Mouse (Mus musculus): ENCODE measurements around the gene Hivep3. TPM values are rescaled to one million over a fixed set of nuclear protein-coding genes. Genes with fewer than 3 reads are reported as not detected.

The Hivep3 gene
- polyA plus RNA-seq, 1 experiment, result 29.4 TPM

GRCm38 (mm10) chr4:119976428-119977168, 243.0 kb downstream of the Hivep3 start:
- no peak for DNase-seq (ENCODE audit: low spot score)

- no peak for DNase-seq (ENCODE audit: low spot score)
Observed at GRCm38 (mm10) chr4:119977817-119978491, 244.4 kb downstream of the Hivep3 start.

GRCm38 (mm10) chr4:119979238-119979829, 245.8 kb downstream of the Hivep3 start:
- no peak for DNase-seq (ENCODE audit: low spot score)

- DNase-seq (ENCODE audit: low spot score), result no peak
Observed at GRCm38 (mm10) chr4:119979918-119980317, 246.3 kb downstream of the Hivep3 start.

- no peak for DNase-seq (ENCODE audit: low spot score)
Observed at GRCm38 (mm10) chr4:119981047-119981720, 247.6 kb downstream of the Hivep3 start.

- DNase-seq (ENCODE audit: low spot score), result no peak
Observed at GRCm38 (mm10) chr4:119986065-119986464, 252.5 kb downstream of the Hivep3 start.

GRCm38 (mm10) chr4:119986580-119987291, 253.2 kb downstream of the Hivep3 start:
- no peak for DNase-seq (ENCODE audit: low spot score)

GRCm38 (mm10) chr4:119987376-119988087, 253.9 kb downstream of the Hivep3 start:
- DNase-seq (ENCODE audit: low spot score), result no peak

- DNase-seq (ENCODE audit: low spot score), result no peak
Observed at GRCm38 (mm10) chr4:119989031-119989693, 255.6 kb downstream of the Hivep3 start.

GRCm38 (mm10) chr4:119990346-119990745, 256.8 kb downstream of the Hivep3 start:
- DNase-seq (ENCODE audit: low spot score), result no peak

- no peak for DNase-seq (ENCODE audit: low spot score)
Observed at GRCm38 (mm10) chr4:119990841-119991240, 257.3 kb downstream of the Hivep3 start.

GRCm38 (mm10) chr4:119991758-119992157, 258.2 kb downstream of the Hivep3 start:
- DNase-seq (ENCODE audit: low spot score), result no peak

- no peak for DNase-seq (ENCODE audit: low spot score)
Observed at GRCm38 (mm10) chr4:119996377-119996776, 262.8 kb downstream of the Hivep3 start.

- no peak for DNase-seq (ENCODE audit: low spot score)
Observed at GRCm38 (mm10) chr4:119997351-119997750, 263.8 kb downstream of the Hivep3 start.

- DNase-seq (ENCODE audit: low spot score), result no peak
Observed at GRCm38 (mm10) chr4:119998911-119999310, 265.3 kb downstream of the Hivep3 start.

GRCm38 (mm10) chr4:120000881-120001280, 267.3 kb downstream of the Hivep3 start:
- no peak for DNase-seq (ENCODE audit: low spot score)

GRCm38 (mm10) chr4:120003006-120003405, 269.4 kb downstream of the Hivep3 start:
- no peak for DNase-seq (ENCODE audit: low spot score)

GRCm38 (mm10) chr4:120006046-120006445, 272.5 kb downstream of the Hivep3 start:
- no peak for DNase-seq (ENCODE audit: low spot score)

- no peak for DNase-seq (ENCODE audit: low spot score)
Observed at GRCm38 (mm10) chr4:120007889-120008288, 274.3 kb downstream of the Hivep3 start.

GRCm38 (mm10) chr4:120009151-120009550, 275.6 kb downstream of the Hivep3 start:
- no peak for DNase-seq (ENCODE audit: low spot score)

All from urinary bladder, adult 2 months (tissue).